Mouse (Mus musculus): Measurements from ENCODE around the gene Sdad1.

DNA sequence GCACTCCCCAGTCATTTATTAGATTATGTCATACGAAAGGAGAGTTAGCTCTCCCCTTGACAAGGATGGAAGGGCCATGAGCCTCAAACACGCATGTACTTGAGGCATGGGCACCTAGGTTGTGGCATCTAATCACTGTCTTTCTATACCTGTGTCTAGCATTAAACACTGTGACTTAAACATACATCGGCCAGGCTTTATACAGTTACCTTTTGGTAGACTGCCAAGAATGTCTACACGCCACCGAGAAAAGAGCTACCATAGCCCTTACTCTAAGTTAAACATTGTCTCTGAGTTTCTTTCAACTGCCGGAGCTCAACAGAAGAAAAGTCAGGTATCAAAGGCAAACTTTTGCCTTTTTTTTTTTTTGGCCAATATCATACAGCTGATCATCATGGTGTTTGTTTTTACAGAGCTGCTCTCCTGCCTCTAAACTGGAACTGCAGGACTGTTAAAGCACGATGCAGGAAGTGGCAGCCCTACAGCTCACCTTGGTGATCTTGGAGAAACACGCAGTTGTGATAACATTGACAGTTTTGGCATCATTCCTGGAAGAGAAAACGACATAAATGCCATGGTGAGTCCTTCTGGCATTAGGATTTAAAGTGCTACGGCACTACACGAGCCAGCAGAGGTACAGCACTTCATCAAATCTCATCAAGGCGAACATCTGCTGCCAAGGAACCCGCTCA, 8.0 kb downstream of the Sdad1 start:
- TF ChIP-seq CTCF (IDR thresholded peaks at IDR 0.05; ENCODE audit: low read depth, low read length) = no peak
- no peak for TF ChIP-seq POLR2A (IDR thresholded peaks at IDR 0.05; ENCODE audit: borderline replicate concordance, low read depth, low read length)

All from bone marrow macrophage, adult 2 months (primary cell).